Mouse (Mus musculus): ENCODE results near the gene Aamp. TPM values are rescaled to one million over a fixed set of nuclear protein-coding genes. Genes with fewer than 3 reads are reported as not detected.
"Not testable (repeated sequence)": the region's sequence is repeated elsewhere in the genome, so short reads cannot be mapped to it uniquely, and the experiment has no call there.

Aamp gene
- 100 to 1,000 TPM; 139 to 184 TPM for polyA plus RNA-seq (2017; shearing (Covaris generic))

DNA sequence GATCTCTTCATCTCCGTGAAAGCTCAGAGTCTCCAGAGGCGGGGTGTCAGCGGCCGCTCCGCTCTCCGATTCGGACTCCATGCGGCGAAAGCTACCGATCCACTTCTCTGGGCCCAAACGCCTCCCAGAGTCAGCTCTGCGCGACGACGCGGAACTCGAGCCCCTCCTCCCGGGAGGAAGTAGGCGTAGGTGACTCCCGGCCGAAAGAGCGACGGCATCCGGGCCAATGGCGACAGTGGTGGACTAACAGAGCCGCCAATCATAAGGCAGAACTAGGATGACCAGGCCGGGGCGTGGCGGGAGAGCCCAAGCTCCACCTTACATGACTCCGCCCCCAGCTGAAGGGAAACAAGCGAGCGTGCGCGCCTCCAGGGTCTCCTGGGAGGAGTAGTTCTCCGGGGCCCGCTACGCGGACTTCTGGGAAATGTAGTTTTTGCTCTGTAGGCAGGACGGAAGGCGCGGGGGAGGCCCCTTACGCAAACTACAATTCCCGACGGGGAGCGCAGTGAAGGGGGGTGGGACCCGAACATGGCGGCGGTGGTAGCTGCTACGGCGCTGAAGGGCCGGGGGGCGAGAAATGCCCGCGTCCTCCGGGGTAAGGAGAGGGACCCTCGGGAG, at the start of gene Aamp, which contains the start of gene Pnkd:
Gene Aamp (minus strand): TSS at position 196 of the 618 bp plus-strand sequence.
Gene Pnkd (plus strand): TSS at position 388 of the 618 bp plus-strand sequence.
- ATAC-seq: peak; percentile 94

DNA sequence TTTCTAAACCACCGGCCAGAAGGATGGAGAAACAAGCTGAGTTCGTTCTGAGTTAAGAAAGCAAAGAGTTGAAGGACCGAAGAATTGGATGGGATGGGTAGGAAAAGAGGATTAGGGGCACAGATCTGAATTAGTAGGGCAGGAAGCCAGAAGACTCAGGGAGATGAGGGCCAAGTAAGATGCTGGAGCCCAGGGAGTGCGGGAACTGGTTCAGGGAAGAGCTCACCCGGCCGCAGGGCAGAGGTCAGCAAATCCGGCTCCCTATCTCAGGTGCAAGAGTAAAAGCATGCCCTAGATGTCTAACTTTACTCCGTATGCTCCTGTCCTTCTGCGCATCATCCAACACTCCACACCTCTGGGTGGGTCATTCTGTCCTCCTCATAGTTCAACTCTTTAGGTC, 48.4 kb upstream of the Aamp start:
- ATAC-seq: no peak

DNA sequence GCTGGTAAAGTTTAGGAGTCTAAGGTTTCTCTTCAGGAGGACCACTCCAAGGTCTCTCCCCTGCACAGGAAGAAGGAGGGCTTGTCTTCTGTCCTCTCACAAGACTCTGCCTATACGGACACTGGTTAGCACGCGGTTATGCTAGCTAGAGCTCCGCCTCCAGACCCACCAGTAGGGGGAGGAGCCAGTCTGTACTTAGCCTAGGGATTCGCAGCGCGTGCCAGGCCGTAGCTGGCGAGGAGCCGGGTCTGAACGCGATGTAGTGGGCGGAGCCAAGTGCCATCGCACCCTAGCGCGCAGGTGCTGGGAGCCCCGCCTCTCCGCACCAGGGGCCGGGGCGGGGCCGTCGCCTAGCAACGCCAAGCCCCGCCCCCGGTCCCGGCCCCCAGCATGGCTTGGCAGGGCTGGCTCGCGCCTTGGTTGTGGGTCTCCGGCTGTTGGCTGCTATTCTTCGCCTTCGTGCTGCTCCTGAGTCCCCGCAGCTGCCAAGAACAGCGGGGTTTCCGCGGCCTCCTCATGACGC, 47.8 kb upstream of the Aamp start:
- peak; percentile 94 for ATAC-seq

DNA sequence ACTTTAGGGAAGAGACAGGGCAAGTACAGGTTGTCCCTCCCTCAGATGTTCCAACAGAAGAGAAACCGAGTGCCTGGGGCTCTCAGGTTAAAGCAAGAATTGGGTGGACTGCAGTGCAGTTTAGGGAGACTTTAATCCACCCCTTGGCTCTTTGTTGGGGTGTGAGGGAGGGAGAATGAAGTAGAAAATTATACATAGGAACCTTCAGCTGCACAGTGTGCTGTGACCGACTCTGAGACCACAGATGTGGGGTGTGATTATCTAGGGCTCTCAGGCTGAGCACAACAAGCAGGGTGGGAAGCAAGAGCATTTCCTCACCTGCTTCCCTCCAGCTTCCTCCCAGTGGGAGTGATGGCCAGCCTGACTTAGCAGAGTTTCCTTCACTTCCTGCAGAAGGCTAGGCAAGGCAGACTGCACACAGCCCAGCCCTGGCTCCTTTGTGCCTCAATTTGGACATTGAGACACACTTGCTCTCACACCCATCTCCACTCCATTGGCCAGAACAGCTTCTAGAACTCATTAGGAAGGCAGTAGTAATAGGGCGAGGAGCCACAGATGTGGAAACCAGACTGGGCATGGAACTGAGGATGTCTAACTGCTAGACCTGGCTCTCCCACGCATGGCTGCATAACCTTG, 46.6 kb upstream of the Aamp start:
- ATAC-seq: no peak

DNA sequence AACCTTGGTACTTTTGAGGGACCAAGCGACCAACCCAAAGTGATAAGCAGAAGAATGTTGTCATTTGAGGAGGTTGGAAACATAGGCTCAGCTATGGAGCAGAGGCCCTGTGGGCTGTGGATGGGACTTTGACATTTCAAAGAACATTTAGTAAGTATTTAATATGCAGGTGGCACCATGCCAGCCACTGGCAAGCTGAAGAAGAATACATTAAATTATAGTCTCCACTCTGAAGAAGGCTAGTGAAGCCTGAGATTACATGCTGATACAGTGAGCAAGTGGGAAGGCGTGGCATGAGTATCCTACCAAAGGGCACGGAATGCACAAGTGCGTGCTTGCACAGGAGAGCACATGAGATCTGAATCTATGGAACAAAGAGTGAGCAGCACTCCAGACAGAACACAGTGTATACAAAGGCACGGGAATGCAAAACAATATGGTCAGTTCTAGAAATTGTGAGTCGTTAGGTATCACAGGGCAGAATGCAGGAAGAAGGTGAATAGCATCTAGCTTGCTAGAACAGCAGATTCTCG, 45.4 kb upstream of the Aamp start:
- no peak for ATAC-seq

DNA sequence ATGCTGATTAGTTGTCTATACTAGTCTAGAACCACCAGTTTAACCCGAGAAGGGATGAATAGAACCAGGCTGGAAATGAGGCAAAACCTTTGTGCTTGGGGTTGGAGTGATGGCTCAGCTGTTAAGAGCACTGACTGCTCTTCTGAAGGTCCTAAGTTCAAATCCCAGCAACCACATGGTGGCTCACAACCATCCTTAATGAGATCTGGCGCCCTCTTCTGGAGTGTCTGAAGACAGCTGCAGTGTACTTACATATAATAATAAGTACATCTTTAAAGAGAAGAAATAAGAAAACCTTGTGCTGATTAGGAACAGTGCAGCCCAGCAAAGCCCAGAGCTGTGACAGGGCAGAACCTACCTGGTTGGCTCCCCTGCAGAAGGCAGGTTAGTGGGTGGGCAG, 42.4 kb upstream of the Aamp start:
- not testable (repeated sequence) for ATAC-seq

DNA sequence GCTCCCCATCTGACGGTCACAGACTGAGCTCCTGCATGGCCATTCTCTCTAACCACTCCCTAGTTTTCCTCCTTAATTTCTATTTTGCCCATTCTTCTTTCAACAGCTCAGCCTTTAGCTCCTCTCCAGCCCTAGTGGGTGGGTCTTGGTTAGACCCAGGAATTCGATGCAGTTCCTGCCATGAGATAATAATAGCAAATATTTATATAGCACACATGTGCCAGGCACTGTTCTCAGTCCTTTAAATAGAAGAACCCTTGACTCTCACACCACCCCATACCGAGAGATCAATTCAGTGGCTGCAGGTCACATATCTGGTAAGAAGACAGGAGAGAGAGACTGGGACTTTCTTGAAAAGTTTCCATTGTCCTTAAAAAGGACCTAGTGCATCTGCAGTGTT, 36.9 kb upstream of the Aamp start:
- no peak for ATAC-seq

DNA sequence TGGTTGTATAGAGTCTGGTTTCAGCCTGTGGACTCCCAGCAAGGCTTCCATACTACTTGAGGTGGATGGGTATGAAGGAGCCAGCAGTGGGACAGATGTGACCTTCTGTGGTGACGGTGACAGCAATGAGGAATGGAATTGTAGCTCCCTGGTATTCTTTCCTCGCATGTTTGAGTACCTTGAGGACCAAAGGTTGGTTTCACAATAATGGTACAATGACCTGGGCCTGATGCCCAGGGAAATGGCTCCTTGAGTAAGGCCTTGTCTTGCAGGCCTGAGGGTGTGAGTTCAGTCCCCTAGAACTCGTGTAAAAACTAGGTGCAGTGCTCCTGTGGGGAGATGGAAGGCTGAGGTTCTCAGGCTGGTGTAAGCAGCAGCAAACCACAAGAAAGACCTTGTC, 34.2 kb upstream of the Aamp start:
- no peak for ATAC-seq

DNA sequence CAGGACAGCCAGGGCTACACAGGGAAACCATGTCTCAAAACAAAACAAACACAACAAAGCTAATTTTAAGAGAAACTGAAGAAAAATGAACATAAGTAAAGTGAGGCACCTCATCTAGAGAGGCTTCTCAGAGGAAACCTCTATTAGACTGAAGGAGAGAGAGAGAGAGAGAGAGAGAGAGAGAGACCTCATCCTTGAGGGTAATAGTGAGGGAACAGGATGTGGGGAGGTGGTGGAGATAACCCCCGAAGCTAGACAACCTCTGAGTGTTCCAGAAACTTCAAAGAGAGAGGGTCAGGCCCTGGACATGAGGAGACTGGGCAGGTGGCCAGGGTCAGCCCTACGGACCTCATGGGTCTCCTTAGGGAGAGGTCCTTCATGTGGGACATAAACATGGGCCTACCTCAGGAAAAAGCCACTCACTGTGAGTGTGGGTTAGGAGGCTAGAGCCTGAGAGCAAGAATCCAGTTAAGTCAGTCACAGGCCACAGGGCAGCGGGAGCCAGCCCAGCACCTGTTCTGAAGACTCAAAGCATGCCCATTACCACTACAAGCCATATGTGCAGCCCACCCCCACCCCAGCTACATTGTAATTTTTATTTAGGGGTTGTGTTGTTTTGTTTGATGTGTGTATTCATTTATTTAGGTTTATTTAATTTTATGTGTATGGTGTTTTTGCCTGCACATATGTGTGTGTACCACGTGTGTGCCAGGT, 31.7 kb upstream of the Aamp start:
- peak; percentile 64 for ATAC-seq

DNA sequence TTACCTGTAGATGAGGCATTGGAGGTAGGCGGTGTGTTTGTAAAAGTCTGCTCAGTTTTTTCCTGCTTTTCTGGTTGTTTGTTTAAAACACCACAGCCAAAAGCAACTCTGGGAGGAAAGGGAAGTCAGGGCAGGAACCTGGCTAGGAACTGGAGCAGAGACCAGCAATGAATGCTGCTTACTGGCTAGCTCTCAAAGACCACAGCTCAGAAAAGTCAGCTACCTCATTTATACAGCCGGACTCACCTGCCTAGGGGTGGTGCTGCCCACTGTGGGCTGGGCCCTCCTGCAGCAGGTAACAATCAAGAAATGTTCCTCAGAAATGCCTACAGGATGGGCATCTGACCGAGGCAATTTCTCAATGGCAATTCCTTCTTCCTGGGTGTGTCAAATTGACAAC, 30.3 kb upstream of the Aamp start:
- ATAC-seq: no peak

DNA sequence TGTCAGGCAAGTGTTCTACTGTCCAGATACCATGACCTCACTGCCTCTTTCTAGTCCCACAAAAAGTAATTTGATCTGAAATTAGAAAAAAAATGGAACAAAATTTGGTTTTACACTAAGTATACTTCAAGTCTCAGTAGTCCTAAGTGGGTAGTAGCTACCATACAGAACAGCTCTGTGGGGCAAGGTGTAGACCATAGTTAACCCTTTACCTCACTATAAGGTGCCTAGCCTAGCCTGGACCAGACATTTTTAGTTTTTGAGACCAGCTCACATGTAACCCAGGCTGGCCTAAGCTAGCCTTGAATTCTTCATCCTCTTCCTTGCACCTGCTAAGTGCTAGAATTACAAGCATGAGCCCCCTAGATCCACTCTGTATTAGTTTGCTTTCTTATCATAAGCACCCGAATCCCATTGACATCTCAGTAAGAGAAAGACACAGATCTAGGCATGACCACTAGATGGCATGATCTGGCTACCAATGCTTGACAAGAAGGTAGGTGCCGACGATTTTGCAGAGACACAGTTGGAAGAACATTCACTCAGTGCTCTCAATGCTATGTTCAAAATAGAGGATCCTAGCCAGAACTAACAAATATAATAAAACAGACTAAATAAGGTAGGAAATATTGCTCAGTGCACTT, 28.6 kb upstream of the Aamp start:
- peak; percentile 84 for ATAC-seq

DNA sequence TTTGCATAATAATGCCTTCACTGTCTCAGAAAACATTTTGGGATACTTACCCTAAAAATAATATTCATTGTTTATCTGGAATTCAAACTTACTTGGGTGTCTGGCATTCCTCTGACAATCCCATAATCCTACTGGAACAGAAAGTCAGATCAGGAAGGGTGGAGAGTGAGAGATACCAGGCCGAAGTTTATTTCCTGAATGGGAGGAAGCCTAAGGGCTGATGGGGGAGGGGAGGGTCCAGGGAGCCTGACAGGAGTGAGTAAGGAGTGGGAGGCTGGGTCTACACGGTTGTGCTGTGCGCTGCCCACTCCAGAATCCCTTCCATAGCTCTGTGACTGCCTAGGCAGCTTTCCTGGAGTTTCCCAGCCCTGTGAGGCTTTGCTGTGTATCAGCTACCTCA, 25.2 kb upstream of the Aamp start:
- ATAC-seq: no peak

DNA sequence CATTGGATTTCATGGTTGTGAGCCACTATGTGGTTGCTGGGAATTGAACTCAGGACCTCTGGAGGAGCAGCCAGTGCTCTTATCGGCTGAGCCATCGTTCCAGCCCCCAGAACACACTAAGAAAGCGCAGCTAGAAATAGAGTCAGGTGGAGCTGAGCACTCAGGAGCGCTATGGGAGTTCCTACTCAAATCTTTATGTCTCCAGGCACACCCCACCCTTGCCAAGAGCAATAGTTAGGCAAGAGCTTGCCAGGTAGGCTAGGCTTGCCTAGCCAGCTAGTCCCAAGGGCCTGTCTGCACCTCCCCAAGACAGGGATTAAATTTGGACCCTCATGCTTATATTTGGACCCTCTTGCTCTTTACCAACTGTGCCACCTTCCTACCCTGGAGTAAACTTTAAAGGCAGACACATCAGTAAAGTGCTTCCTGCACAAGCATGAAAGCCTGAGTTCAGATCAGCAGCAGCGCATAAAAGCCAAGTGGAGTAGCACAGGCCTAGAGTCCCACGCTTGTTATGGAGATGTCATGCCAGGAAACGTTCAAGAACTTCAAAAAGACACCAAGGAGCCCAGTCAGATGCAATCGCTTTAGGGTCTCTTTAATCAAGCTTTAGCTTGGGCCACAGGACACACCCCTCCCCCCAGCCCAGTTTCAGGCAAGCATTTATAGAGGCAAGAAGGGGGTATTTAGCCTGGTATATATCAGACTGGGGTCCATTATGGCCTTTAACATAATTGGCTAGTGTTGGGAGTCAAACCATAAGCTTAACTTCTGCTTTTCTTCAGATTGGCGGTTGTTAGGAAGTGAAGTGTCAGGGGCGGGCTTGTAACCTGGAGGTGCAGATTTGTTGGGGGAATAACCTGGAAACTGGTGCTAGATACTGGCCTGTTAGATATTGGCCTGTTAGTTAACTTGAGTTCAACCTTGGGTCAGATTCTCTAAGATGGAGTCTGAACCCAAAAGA, 23.7 kb upstream of the Aamp start:
- ATAC-seq: no peak

DNA sequence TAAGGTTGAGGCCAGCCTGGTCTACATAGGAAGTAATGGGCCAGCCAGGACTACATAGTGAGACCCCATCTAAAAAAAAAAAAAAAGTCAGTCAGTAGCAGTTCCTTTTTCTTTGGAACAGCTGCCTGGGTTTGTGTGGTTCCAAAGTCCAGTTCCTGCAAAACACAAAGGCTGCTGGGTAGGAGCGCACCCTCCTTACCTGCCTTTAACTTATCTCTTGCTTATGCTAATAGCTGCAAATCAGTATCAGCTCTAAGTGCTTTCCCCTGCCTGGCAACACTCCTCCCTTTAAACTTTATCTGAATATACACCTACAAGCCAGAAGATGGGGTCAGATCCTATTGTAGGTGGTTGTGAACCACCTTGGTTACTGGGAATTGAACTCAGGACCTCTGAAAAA, 22.6 kb upstream of the Aamp start:
- no peak for ATAC-seq

DNA sequence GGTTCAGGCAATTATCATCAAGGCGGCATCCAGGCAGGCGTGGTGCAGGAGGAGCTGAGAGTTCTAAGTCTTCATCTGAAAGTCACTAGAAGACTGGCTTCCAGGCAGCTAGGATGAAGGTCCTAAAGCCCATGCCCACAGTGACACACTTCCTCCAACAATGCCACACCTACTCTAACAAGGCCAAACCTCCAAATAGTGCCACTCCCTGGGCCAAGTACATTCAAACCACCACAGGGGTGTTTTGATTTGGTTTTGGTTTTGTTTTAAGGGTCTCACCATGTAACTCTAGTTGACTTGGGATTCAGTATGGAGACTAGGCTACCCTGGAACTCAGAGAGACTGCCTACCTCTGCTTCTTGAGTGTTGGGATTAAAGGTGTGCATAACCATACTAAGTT, 21.0 kb upstream of the Aamp start, which contains the start of gene Tmbim1:
Gene Tmbim1 (minus strand): TSS at position 101 of the 400 bp plus-strand sequence.
- ATAC-seq: no peak

DNA sequence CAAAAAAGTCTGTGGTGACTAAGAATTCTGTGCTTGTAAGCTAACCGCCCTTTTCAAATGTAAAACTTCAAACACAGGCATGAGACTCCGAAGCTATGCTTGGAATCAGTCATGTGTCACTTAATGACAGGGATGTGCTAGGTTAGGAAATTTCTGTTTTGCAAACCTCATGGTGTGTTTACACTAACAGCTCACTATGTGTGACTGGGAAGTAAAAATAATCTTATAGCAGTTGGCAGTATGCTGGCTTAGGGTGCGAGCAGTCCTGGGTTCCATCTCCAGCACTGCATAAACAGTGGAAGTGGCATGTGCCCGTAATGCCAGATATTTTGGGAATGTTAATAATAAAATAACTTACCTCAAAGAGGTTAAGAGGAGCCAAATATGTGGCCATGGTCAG, 20.4 kb upstream of the Aamp start:
- ATAC-seq: no peak

DNA sequence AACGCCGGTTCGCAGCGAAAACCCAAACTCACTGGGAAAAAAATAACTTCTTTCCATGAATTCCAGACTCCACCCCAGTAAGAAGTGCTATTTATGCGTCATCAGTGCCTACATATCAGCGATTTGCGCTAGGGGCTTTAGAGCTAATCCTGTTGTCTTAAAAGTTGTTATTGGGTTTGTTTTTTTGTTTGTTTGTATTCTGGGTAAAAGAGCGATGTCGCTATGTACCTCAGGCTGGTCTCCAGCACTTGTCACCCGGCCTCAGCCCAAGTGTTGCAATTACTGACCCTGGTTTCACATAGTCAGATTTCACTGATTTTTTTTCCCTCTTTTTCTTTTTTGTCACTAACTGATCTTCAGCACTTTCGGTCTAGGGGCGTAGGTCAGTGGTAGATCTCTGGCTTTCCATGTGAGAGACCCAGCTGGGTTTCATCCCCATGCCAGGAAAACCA, 19.8 kb upstream of the Aamp start:
- no peak for ATAC-seq

DNA sequence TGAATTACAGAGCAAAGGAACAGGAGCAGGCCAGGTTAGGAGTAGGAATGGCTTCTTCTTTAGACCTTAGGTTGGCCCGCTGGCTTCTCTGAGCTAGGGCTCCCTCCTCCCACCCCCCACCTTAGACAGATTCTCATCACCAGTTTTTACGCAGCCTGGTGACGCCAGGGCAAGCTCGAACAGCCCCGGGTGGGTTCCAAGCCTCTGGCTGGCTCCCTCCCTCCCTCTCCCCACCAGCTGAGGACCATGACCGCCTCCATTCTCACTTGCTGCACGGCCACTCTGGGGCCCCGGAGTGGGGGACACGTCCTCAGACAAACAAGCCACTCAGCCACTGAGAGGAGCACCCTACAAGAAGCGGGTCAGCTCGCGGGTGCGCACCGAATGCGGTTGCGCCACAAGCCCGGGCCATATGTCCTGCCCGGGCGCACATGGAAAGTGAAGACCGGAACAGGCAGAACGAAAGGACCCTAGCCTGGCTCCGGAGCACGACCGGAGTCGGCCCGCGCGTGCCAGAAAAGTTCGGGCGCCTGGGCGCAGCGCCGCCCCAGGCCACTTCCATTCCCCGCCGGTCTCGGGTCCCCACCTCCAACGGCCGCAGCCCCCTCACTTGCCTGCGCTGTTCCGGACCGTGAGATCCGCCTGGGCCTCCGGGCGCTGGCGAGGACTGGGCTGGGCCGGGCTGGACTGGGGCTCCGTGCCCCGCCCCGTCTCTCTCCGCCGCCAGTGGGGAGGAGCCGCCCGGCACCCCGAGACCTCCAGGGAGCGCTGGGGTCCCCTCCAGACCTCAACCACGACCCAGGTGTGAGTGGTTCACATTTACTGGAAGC, 19.2 kb upstream of the Aamp start:
- ATAC-seq: peak; percentile 56

DNA sequence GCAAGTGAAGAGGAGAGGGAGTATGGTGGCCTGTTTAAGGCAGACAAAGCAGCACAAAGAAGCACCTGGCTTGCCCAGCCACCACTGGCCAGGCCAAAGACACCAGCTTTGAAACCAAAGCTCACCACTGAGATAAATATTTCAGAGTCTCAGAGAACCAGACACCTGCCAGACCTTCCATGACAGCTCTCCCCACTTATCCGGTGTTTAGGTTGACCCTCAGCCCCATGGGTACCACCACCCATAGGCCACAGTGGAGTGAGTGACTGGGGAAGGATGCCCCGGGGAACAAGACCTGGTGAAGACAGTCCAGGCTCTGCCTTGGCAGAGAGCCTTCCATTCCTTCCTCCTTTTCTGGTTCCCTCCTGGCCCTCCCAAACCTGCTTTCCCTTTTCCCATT, 18.3 kb upstream of the Aamp start:
- no peak for ATAC-seq

DNA sequence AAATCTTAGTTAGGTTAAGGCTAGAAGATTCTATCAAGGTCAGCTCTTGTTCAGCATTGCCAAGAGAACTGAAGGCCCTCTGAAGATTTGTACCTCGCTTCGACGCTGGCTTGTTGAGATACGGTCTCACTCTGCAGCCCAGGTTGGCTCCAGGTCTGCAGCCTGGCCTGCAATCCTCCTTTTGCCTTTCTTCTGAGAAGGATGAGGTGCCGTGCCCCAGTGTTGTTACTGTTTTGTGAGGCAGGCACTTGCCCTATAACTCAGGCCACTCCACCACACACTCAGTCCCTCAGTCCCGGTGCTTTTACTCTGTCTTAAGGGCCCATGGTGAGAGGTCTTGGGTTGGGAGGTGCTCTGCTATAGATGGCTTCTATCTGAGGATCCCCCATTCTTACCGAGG, 17.7 kb upstream of the Aamp start:
- no peak for ATAC-seq
